Mouse (Mus musculus) right cerebral cortex, adult 2 months (tissue): ENCODE data around the gene Asb15.

Experiments
- DNase-seq, 2 experiments: peaks; one replicate each; pipeline ENCODE4 v3.0.0; 2021 to 2022; ENCODE audit warnings: low spot score in 2 of 2

The Asb15 gene

DNA sequence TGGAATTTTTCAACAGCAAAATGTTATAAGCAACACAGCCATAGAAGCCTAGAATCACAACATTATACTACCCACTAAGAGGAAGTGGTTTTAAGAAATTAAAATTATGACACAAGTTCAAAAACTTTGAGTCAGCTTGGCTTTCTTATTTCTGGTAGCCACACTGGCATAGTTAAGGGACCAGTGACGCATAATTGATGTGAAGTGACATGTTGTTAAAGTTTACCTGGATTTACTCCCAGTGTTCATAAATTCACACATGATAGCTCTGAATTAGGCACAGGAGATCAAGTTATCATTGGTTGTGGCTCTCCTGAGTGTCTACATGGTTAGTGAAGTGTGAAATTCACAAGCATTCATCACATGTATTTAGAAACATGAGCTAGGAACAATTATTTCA, 36.9 kb downstream of the Asb15 start:
- no peak for DNase-seq

GRCm38 (mm10) chr6:24568963-24569362, 41.0 kb downstream of the Asb15 start:
- no peak for DNase-seq

- no peak for DNase-seq
Measured at GRCm38 (mm10) chr6:24569711-24570110, 41.8 kb downstream of the Asb15 start.

GRCm38 (mm10) chr6:24570278-24570677, 42.3 kb downstream of the Asb15 start:
- no peak for DNase-seq

- DNase-seq: no peak
Measured at GRCm38 (mm10) chr6:24571126-24571525, 43.2 kb downstream of the Asb15 start.

DNA sequence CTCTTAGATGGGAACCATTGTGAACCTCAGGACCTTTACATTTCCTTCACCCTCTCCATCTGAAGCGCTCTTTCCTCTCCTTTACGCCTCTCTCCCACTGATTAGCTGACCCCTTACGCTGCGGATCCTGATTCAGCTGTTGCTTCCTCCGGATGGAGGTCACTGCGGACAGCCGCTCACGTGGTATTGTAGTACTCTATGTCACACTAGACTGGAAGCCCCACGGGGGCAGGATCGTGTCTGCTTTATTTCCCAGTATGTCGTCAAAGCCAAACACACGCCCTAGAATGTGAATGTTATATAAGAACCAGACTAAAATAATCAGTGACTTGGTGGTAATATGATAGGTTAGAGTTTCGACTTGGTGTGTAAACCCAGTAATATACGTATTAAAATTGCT, 44.5 kb downstream of the Asb15 start:
- no peak for DNase-seq

- no peak for DNase-seq
Measured at GRCm38 (mm10) chr6:24573319-24573718, 45.4 kb downstream of the Asb15 start.

- no peak for DNase-seq
Measured at GRCm38 (mm10) chr6:24583456-24583855, 55.5 kb downstream of the Asb15 start.

DNA sequence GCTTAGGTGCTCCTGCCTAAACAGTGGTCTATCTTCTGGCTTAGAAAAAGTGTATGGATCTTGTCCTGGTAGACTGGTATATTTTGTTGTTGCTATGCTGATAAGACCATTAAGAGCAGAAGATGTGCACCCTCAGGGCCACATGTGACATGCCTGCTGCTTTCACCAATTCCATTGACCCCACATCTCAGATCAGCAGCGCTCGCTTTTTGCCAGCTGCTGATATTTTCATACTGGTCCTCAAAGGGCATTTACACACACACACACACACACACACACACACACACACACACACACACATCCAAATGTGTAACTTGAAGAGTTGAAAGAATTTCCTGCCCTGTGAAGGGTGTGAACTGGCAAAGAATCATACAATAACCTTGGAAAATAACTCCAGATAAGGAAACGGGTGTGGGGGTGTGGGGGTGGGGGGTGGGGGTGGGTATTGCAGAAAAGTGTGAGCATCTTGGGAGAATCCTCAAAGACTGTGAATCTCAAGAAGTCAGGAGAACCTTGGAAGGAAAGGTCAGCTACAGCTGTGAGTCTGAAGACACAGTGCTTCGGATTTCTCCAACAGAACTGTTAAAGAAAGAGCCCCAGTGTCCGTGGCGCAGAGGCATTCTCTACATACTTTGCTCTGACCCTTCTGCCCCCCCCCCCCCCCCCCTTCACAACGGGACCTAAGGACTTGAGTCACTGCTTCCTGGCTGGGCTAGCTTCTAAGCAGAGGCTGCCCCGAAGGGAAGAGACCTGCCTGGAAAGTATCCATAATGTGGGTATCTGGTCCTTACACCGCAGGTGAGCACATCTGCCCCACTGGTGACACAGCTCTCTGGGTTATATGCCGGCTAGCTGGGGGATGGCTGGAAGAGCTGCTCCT, 57.7 kb downstream of the Asb15 start:
- no peak for DNase-seq

DNA sequence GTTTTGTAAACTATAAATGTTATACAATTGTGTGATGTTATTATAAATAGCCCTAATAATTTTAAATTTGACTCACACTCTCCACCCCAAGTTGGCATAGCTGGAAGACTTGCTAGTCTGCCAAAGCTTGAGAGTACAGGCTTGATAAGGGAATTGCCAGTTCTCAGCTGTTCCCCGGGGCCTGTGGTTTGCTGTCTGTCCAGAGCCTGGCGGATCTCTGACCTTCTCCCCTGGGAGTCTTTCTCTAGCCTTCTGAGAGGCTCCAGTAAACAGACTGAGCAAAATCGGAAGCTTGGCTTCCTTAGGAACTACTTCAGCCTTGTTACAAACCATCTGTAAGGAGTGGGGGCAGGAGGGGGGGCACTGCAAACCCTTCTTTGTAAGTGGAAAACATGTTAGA, 58.9 kb downstream of the Asb15 start:
- no peak for DNase-seq

- no peak for DNase-seq
Measured at GRCm38 (mm10) chr6:24590282-24590681, 62.3 kb downstream of the Asb15 start.

DNA sequence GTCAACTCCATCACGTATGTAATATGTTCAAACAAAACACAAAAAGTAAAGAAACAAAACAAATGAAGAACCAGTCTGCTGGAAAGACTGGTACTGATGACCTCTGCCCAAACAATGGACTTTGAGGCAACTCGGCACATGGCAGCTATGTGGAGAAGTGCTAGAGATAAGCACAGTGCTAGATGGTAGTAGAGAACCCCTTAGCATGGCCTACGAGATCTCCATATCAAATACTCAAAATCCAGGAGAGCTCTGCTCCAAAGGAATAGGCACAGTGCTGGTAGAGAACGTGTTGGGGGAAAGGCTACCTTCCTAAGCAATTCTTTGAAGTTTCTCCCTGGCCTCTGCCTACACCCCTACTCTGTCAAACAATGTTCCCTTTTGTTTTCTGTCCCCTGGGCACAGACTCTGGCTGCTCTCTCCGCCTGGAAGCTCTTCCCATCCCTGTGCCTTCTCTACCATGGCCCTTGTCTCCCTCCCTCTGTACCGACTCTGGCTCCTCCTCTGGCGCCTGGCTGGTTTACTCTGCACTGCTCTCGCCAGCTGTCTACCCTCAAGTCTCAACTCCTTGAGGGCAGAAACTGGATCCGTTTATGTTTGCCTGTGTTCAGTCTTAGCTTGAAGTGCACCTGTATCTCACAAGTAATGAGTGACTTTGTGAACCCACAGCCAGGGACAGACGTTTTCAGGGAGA, 63.7 kb downstream of the Asb15 start:
- no peak for DNase-seq

- DNase-seq: no peak
Measured at GRCm38 (mm10) chr6:24597500-24597899, 69.6 kb downstream of the Asb15 start, which contains the start of gene Lmod2. Gene Lmod2, plus strand, starts transcription at chr6:24597762.

GRCm38 (mm10) chr6:24599179-24599578, 71.2 kb downstream of the Asb15 start:
- no peak for DNase-seq

DNA sequence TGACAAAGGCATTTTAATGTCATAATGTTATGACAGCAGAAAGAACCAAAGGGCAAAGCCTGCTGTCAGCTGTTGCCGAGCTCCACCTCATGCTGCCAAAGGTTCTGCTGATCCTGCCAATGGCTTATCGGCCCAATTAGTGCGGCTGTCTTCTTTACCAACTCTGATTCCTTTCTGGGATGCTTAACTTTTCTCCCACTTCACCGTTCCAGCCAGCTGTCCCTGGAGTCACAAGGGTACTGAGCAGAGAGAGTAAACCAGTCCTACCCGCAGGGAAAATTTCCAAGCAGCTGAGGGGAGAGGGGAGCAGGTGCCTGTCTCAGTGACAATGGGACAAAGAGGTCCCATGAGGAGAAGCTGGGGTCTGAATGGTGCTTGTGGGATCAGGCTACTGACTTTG, 71.7 kb downstream of the Asb15 start:
- DNase-seq: no peak

- no peak for DNase-seq
Measured at GRCm38 (mm10) chr6:24600134-24600533, 72.2 kb downstream of the Asb15 start.

DNA sequence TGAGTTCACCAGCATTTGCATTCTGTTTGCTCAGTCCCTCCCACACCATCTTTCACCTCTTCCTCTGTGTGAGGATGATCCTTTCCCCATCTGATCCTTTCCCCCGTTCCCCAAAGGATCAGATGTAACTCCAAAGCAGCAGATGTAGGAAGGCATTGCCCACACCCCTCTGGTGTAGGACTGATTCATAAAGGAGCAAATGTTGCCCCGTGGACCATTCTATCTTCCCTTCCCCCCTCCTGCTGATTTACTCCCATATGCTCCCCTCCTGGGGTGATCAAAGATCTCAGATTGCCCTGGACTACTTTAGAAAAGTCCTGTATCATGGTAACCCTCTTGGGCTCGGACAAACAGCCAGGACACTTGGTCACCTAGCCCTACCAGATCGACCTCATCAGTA, 72.8 kb downstream of the Asb15 start:
- DNase-seq: no peak

DNA sequence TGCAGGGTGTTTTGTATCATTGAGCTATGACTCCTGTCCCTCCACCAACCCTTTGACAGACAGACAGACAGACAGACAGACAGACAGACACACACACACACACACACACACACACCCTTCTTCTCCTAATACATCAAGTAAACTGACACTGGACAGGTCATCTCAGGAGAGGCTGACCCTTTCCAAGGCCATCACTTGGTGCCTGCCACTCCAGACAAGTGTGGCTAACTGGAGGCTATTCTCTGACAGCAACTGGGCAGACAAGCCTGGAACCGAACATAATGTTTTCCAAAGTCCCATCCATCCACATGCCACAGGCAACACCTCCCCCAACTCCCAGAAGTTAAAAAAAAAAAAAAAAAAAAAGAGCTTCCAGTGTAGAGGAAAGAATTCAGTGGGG, 73.7 kb downstream of the Asb15 start:
- DNase-seq: no peak

- DNase-seq: no peak
Measured at GRCm38 (mm10) chr6:24602351-24602750, 74.4 kb downstream of the Asb15 start.

GRCm38 (mm10) chr6:24602993-24603392, 75.0 kb downstream of the Asb15 start:
- DNase-seq: no peak

GRCm38 (mm10) chr6:24604289-24604688, 76.3 kb downstream of the Asb15 start:
- DNase-seq: no peak

DNA sequence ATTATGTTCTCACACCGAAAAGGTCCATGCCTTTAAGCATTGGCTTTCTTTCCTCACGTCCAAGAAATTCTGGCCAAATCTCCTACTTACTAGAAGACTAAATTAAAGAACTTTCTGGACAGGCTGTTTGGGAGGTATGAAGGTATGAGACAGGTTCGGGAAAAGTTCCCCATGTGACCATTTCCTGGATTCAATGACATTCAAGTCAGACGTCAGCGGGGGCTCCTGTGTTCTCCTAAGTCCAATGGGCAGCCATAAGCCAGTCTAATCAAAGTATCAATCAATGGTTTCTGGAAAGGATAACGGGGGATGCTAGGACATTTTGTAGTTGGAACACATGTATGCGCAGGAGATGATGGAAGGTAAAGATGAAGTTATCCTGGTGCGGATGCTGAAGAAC, 77.7 kb downstream of the Asb15 start:
- DNase-seq: no peak

DNA sequence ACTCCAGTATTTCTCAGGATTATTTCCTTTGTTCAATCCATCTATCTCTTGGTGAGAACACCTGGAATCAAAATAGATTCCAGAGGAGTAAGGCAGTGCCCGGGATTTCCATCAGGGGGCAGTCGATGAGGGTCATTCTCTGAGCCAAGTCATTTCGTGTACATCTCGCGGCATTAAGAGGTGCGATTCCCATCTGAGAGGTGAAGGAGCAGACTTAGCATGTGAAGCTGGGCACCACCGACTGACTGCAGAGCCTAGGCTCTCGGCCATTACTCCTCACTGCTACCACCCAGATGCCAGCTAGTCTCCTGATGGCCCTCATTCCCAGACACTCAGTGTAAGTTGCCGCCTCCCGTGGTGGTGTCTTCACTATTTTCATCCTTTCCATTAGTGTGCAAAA, 78.6 kb downstream of the Asb15 start:
- no peak for DNase-seq
